In genomic region chr16:38945581-38945981, GRCm38 (mm10) we compare ENCODE assay signal across 11 mouse cellular contexts. TPM values are rescaled to one million over a fixed set of nuclear protein-coding genes. Genes with fewer than 3 reads are reported as not detected.
DNase-seq lines count a peak whose midpoint lies in the region; ATAC-seq and TF ChIP-seq lines count a peak whose summit lies in the region.
"Had no signal": no experiment of that assay in that cellular context is flagged by ENCODE, and none has a peak within 500 bp of the region (broad histone marks: within the 10 kb centered on the region; RNA-seq: fewer than 3 reads in every experiment).

No protein-coding gene starts in this region.

- no peak for TF ChIP-seq POLR2A in cortical plate, adult 2 months (IDR thresholded peaks at IDR 0.05; ENCODE audit: extremely low read depth, insufficient read depth, low read length)

- no peak overlapping the region for H3K4me3 ChIP-seq in layer of hippocampus, adult 2 months
- no peak overlapping the region for H3K4me3 ChIP-seq in cortical plate, adult 2 months (ENCODE audit: insufficient read depth, low read length)
- H3K4me3 ChIP-seq in hindbrain, embryonic 15.5 days: no peak overlapping the region
- H3K4me3 ChIP-seq: erythroblast, embryonic 14.5 days; heart, embryonic 15.5 days had no signal

- 40% methylated on average over 10 of the region's 10 CpGs for WGBS in hindbrain, embryonic 15.5 days

- no peak overlapping the region for H3K9ac ChIP-seq in hindbrain, embryonic 15.5 days
- H3K9ac ChIP-seq: heart, embryonic 15.5 days had no signal

- peaks cover 9% of the 10 kb centered on the region for H3K4me1 ChIP-seq in cortical plate, adult 2 months (ENCODE audit: control insufficient read depth, insufficient read depth, low read length)
- H3K4me1 ChIP-seq in hindbrain, embryonic 15.5 days (replicated peaks): peaks cover 37% of the 10 kb centered on the region
- H3K4me1 ChIP-seq: heart, embryonic 15.5 days had no signal

- H3K9me3 ChIP-seq in hindbrain, embryonic 15.5 days: no peaks in the 10 kb centered on the region
- H3K9me3 ChIP-seq: heart, embryonic 15.5 days had no signal

- peak overlapping the region; percentile 90 for H3K27ac ChIP-seq in layer of hippocampus, adult 2 months
- peak overlapping the region; percentile 60 for H3K27ac ChIP-seq in cortical plate, adult 2 months (ENCODE audit: insufficient read depth, low read length)
- H3K27ac ChIP-seq in hindbrain, embryonic 15.5 days (replicated peaks): peak overlapping the region; percentile 44
- H3K27ac ChIP-seq: heart, embryonic 15.5 days had no signal

- ATAC-seq in hindbrain, embryonic 15.5 days (ENCODE audit: low FRiP score, low read depth): no peak

- TF ChIP-seq CTCF in layer of hippocampus, adult 2 months (conservative IDR thresholded peaks at IDR 0.05): 0 out of 2 replicates have a peak, but pooled peaks have one; percentile 2
- no peak for TF ChIP-seq CTCF in cortical plate, adult 2 months (IDR thresholded peaks at IDR 0.05; ENCODE audit: extremely low read depth, insufficient read depth, low read length)

- H3K36me3 ChIP-seq in hindbrain, embryonic 15.5 days: no peaks in the 10 kb centered on the region
- H3K36me3 ChIP-seq: heart, embryonic 15.5 days had no signal

- intact Hi-C loops in heart, postnatal 14 days (cut with DNase I): no loop called here

- no peak for DNase-seq in layer of hippocampus, adult 2 months (ENCODE audit: low spot score in 2 of 2)
- no peak for DNase-seq in layer of hippocampus, postnatal 14 days (ENCODE audit: low spot score in 2 of 2)
- DNase-seq in kidney, postnatal 25 days: peak; percentile 87 to 93
- DNase-seq in gastrocnemius, adult 8-10 months (ENCODE audit: low spot score in 2 of 2): no peak
- no peak for DNase-seq in layer of hippocampus, adult 9-11 months
- no peak for DNase-seq in heart, postnatal 14 days
- DNase-seq: thymus, postnatal 36 days had no signal

- no peaks in the 10 kb centered on the region for H3K27me3 ChIP-seq in hindbrain, embryonic 15.5 days
- H3K27me3 ChIP-seq: heart, embryonic 15.5 days had no signal

- no peak overlapping the region for H3K4me2 ChIP-seq in hindbrain, embryonic 15.5 days
- H3K4me2 ChIP-seq: heart, embryonic 15.5 days had no signal

RNA-seq across cellular contexts. Expression of gene Igsf11, which starts 53.1 kb away (rescaled TPM):
- total RNA-seq in layer of hippocampus, adult 2 months (2021): 10 to 100 TPM; 44.7 to 50.7 TPM
- 10 to 100 TPM; 37.0 to 37.1 TPM for total RNA-seq in layer of hippocampus, postnatal 14 days (2021)
- polyA plus RNA-seq in cortical plate, adult 2 months (2012; rRNA removed): 23.7 and 25.3 TPM in 2 replicates
- polyA plus RNA-seq in hindbrain, embryonic 15.5 days (2015; fragmentation: Nextera tagmentation; extraction: Ambion mirVana): 3.2 and 4.3 TPM in 2 replicates
- under 1 TPM; 0.08 to 0.19 (median 0.13) TPM for total RNA-seq in gastrocnemius, adult 8-10 months (2022)
- under 1 TPM; 0.41 to 0.65 TPM for total RNA-seq in heart, postnatal 14 days (2021)
- polyA plus RNA-seq: erythroblast, embryonic 14.5 days had no signal

Comparison
In these comparisons a context has a peak if more than half of its experiments do, and no peak if none do; other contexts are left out.
1. DNase-seq: peak in kidney, postnatal 25 days (2 of 2); none in layer of hippocampus, adult 2 months (0 of 2), layer of hippocampus, postnatal 14 days (0 of 2), gastrocnemius, adult 8-10 months (0 of 2), layer of hippocampus, adult 9-11 months (single experiment) and heart, postnatal 14 days (0 of 2).
2. RNA of gene Igsf11, which starts 53.1 kb away (total RNA-seq): 44.7 to 50.7 TPM in layer of hippocampus, adult 2 months and 37.0 to 37.1 TPM in layer of hippocampus, postnatal 14 days; 0.41 to 0.65 TPM in heart, postnatal 14 days and 0.08 to 0.19 TPM in gastrocnemius, adult 8-10 months; every median in the first group is over 10 times any median in the second.
3. Peak in every context shown above with its lines, with median percentiles within 50 percentile points of each other: H3K27ac ChIP-seq.